Mouse (Mus musculus): ENCODE results near the gene Ndrg4. TPM values are rescaled to one million over a fixed set of nuclear protein-coding genes. Genes with fewer than 3 reads are reported as not detected.
"Not testable (repeated sequence)": the region's sequence is repeated elsewhere in the genome, so short reads cannot be mapped to it uniquely, and the experiment has no call there.

Ndrg4 gene
- polyA plus RNA-seq (2015; fragmentation: Nextera tagmentation; extraction: Ambion mirVana), result 3.2 and 4.1 TPM in 2 replicates

GRCm38 (mm10) chr8:95676631-95677030, at the start of gene Ndrg4:
Ndrg4 (plus strand) TSS chr8:95676980.
- DNase-seq (ENCODE audit: low spot score), result no peak

DNA sequence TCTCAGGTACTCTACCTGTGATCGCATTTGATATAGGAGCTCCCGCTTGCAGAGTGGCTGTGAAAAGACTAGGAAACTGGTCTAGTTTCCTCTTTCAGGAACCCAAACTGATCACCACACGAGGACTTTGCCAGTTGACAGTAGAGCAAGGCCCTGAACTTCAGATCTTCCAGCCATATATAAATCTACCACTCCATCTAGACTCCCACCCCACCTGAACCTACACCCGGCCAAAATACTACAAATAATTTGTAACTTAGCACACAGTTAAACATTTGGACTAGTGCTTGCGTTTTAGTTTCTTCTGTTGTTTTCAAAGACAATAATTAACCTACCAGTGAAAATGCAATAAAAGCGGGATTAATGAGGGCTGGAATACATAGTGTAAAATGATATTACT, 43.9 kb upstream of the Ndrg4 start:
- DNase-seq (ENCODE audit: low spot score), result no peak

DNA sequence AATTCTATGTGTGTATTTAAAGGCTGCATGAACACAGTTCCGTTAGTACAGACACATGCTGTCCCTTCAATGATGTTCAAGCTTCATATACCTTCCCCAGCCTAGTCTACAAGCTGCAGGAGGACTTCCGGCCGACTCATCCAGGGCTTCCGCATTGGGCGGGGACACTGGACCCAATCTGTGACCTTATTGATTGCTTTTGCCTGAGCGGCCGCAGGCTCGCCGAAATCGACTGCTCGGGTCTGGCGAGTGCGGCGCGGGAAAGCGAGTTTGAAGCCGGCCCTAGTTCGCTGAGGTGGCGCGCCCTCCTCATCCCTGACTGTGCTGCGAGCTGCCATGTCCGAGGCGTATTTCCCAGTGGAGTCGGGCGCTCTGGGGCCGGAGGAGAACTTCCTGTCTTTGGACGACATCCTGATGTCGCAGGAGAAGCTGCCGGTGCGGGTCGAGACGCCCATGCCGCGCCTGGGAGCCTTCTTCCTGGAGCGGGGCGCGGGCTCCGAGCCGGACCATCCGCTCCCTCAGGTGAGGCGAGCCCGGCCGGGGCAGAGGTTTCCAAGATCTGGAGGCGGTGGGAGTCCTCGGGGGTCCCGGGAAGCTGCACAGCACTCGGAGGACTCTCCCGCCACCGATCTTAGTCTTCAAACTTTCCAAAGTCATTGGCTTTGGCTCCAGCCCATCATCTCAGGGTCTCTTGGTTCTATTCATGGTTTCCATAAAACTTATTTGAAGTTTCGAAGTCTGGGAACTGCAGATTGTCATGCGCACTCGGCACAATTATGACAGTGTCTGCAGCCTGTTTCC, 43.3 kb upstream of the Ndrg4 start, which contains the start of gene Gins3:
Gins3 (plus strand) TSS at position 192 of the 801 bp plus-strand sequence.
- peak; percentile 94 for DNase-seq (ENCODE audit: low spot score)

- DNase-seq (ENCODE audit: low spot score), result no peak
Measured at GRCm38 (mm10) chr8:95634063-95634340, 42.8 kb upstream of the Ndrg4 start.

- no peak for DNase-seq (ENCODE audit: low spot score)
Measured at GRCm38 (mm10) chr8:95644942-95645341, 31.8 kb upstream of the Ndrg4 start.

GRCm38 (mm10) chr8:95648251-95648650, 28.5 kb upstream of the Ndrg4 start:
- no peak for DNase-seq (ENCODE audit: low spot score)

GRCm38 (mm10) chr8:95653351-95653750, 23.4 kb upstream of the Ndrg4 start:
- DNase-seq (ENCODE audit: low spot score), result peak; percentile 20

DNA sequence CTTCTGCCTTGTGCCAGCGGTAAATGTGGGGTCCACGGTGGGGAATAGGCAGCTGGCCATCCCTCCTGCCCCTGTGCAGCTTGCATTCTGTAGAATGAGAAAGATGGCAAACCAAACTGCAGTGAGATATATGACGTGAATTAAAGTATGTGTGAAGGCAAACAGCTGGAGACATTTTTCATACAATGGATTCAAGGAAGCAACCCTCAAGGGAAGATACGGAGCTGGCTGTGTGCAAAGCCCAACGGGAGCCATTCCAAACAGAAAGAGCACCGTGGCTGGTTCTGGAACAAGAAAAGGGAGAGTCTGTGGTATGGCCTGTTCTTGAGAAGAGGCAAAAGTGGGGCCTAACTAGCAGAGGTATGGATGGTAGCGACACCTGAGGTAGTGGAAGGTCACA, 20.9 kb upstream of the Ndrg4 start:
- DNase-seq (ENCODE audit: low spot score), result no peak

GRCm38 (mm10) chr8:95656316-95657002, 20.3 kb upstream of the Ndrg4 start:
- no peak for DNase-seq (ENCODE audit: low spot score)

- DNase-seq (ENCODE audit: low spot score), result no peak
Measured at GRCm38 (mm10) chr8:95657523-95657922, 19.3 kb upstream of the Ndrg4 start.

GRCm38 (mm10) chr8:95660334-95660882, 16.4 kb upstream of the Ndrg4 start:
- DNase-seq (ENCODE audit: low spot score), result no peak

DNA sequence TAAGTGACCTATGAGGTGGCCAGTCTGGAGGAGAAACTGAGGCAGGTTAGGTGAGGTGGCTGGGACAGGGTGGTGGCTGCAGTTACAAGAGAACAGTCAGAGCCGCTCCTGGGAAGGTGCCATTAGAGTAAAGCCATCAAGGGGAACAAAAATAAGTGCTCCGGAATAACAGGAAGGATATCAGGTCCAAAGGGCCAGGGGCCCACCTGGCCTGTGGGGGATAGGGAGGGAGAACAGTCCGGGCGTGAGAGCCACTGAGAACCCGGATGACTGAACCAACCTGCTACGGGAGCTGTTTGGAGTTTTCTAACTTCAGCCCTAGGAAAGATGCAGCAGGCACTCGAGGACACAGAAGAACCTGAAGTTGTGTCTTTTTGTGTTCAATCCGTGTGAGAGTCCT, 15.7 kb upstream of the Ndrg4 start:
- DNase-seq (ENCODE audit: low spot score), result no peak

DNA sequence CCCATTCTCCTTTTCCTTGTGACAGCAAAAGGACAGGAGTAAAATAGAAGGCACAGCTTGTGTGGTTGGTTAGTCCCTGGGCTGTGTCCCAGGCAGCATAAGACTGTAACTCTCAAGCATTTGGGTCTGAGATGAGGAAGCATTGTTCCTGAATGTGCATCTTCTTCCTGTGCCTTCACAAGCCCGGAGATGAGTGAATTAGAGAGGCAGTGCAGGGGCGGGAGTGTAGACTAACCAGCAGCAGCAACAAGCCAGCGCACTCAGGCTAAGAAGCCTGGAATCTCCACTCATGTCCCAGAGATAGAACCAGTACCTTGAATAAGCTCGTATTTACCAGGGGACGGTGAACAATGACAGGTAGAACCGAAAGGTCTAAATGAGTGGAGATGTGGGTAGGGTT, 15.2 kb upstream of the Ndrg4 start:
- no peak for DNase-seq (ENCODE audit: low spot score)

DNA sequence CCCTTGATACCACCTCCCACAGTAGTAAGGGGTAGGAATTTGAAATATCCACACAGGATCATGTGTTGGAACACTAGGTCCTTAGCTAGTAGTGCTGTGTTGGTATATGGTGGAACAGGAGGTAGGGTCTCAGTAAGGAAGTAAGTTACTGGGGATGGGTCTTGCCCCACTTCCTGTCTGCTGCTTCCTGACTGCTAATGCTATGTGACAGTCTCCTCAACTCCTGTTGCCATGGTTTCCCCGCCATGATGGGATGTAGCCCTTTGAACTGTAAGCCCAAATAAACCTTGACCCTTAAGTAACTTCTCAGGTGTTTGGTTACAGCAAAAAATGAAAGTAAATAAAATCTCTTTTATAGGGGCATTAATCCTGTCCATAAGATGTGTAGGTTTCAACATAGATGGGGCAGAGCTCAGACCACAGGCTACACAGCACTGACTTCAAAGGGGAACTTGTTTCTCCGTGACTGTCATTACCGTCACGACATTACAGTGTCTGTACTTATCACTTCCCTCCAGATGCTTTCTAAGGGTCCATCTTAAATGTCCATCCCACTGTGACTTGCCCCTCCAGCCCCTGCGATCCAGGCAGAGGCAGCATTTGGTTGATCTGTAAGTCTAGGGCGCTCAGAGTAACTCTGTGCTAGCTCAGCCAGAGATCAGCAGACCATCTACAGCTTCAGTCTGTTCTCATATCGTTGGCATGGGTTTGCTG, 13.7 kb upstream of the Ndrg4 start:
- no peak for DNase-seq (ENCODE audit: low spot score)

- no peak for DNase-seq (ENCODE audit: low spot score)
Measured at GRCm38 (mm10) chr8:95663599-95663949, 13.2 kb upstream of the Ndrg4 start.

- not testable (repeated sequence) for DNase-seq (ENCODE audit: low spot score)
Measured at GRCm38 (mm10) chr8:95665813-95666452, 10.8 kb upstream of the Ndrg4 start.

DNA sequence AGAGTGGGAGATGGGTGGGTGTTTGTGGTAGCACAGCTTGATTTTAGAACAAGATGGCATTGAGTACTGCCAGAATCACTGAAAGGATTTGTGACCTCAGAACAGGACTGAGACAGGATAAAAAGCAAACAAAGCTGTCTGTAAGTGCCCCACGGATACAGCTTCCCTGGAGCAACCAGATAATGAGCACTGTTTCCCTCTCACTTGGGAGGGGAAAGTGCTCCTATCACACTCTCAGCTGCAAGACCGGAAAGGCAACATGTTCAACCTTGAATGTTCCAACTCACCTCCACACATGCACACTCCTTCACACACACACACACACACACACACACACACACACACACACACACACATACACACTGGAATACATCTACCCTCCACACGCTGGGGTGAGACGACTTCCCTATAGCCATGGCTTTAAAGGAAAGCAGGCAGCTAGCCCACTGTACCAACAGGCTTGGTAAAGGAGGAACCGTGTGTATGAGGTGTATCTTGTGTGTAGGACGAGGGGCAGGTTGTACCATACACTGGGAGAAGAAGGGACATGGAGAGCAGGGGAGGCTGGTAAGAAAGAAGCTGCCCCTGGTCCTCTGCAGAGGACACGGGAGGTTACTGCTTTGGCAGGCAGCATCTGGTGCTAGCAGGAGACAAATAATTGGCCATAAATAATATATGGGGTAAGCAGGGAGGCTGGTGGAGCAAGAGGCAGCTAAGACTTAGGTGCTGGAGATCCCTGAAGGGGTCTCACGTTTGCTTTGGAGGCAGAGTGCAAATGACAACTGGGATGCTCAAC, 8.4 kb upstream of the Ndrg4 start:
- no peak for DNase-seq (ENCODE audit: low spot score)

- no peak for DNase-seq (ENCODE audit: low spot score)
Measured at GRCm38 (mm10) chr8:95669967-95670366, 6.8 kb upstream of the Ndrg4 start.

DNA sequence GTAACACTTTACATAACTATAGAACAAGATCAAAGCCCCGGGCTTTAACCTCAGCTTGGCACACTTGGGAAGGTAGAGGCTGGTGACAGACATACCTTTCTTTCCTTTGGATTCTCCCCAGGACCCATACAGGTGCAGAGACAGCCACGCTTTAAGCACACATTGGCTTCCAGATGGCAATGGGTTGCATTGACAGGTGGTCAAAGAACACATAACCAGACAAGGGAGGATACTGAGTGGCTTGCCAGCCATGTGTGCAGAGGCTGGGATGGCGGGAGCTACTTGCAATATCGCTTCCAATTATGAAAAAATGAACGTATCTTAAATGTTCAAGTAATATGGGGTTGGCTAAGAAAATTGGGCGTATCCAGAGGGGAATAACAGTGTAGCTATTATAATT, 4.9 kb upstream of the Ndrg4 start:
- no peak for DNase-seq (ENCODE audit: low spot score)

DNA sequence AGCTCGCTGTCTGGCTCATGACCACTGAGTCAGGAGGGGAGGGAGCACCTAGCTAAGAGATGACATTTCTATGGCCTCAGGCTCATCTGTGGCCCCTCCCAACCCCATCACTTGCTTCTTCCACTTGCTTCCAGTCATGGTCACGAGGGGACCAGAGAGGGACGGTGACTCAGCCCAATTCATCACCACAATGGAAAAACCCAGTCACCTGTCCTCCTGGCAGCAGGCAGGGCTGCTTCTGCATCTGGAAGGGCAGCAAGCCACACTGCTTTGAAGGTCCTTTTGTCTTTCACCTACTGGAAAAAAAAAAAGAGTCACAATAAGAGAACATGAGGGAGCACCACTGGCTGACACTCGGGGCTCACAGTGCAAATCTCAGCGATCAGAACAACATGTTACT, 4.0 kb upstream of the Ndrg4 start:
- no peak for DNase-seq (ENCODE audit: low spot score)

DNA sequence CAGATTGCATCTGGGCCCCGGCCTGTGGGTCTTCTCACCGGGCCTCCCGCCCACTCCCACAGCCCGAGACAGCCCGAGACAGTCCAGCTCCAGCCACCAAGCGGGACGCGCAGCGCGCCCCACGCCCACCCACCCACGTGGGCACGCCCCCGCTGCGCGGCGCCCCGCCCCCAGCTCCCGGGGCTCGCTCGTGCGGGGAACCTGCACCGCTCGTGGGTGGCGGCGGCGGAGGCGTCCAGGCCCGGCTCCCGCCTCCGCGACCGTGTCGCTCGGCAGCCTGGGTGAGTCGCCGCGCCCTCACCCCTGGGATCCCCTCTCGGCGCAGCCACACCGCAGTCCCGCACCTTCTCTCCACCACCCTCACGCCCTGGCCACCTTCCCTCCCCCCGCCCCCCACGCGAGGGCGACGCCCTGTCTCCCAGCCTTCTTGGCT, 827 bp downstream of the Ndrg4 start:
- DNase-seq (ENCODE audit: low spot score), result no peak
